Mouse (Mus musculus) cerebellum, adult 2 months (tissue): ENCODE results near the gene Csnk2b. TPM values are rescaled to one million over a fixed set of nuclear protein-coding genes. Genes with fewer than 3 reads are reported as not detected.

Experiments
- DNase-seq, 2 experiments: peaks; one replicate each; pipeline ENCODE4 v3.0.0; 2021
- H3K27ac ChIP-seq: fragments of 200-500 bp; 2 replicates; pipeline ENCODE4 v1.5.1; 2012; ENCODE audit warnings: low read length, control low read depth, inconsistent platforms; ENCODE audit not compliant: insufficient read depth
- H3K27me3 ChIP-seq: fragments of 200-500 bp; 2 replicates; pipeline ENCODE4 v1.6.1; 2012; ENCODE audit warnings: inconsistent platforms, mild to moderate bottlenecking, low read length, moderate library complexity; ENCODE audit not compliant: control insufficient read depth, insufficient read depth
- H3K4me1 ChIP-seq: fragments of 200-500 bp; 2 replicates; pipeline ENCODE4 v1.6.1; 2011; ENCODE audit warnings: low read length; ENCODE audit not compliant: control insufficient read depth, insufficient read depth
- H3K4me3 ChIP-seq: fragments of 200-500 bp; replicated peaks from 2 replicates; pipeline ENCODE3; 2011; ENCODE audit warnings: mild to moderate bottlenecking, low read depth, low read length, control low read depth; ENCODE audit not compliant: insufficient read depth
- CTCF ChIP-seq: fragments of 200-500 bp; IDR thresholded peaks from 2 replicates; pipeline ENCODE4 v1.5.1; 2011; ENCODE audit warnings: low read depth, mild to moderate bottlenecking, control low read depth, low read length, moderate library complexity, borderline replicate concordance; ENCODE audit not compliant: insufficient read depth
- POLR2A ChIP-seq: fragments of 200-500 bp; IDR thresholded peaks from 2 replicates; pipeline ENCODE4 v1.6.1; 2011; ENCODE audit warnings: low read length, control low read depth, borderline replicate concordance; ENCODE audit not compliant: insufficient read depth
- WGBS: fragments of 180-500 bp; shearing (Covaris S2); methylation state at CpG from one replicate; pipeline ENCODE4 v1.1.7; 2018; 5-methylcytosine and 5-hydroxymethylcytosine counted together
- polyA plus RNA-seq: library from polyadenylated mRNA; depleted of rRNA; stranded (reverse); fragments of >200 nt; gene quantifications from 2 replicates; pipeline ENCODE4 v1.2.3, GENCODE M21; 2012

The Csnk2b gene
- polyA plus RNA-seq, 1 experiment = 231 TPM

GRCm38 (mm10) chr17:35147348-35147747 is 25.5 kb upstream of the Csnk2b start:
- H3K4me3 ChIP-seq = no peak overlapping the region
- 60% methylated on average over 3 of the region's 3 CpGs for WGBS
- DNase-seq = no peak
- no peaks in the 10 kb centered on the region for H3K4me1 ChIP-seq
- TF ChIP-seq CTCF = no peak
- TF ChIP-seq POLR2A = no peak
- H3K27ac ChIP-seq = no peak overlapping the region
- H3K27me3 ChIP-seq = no peaks in the 10 kb centered on the region

- DNase-seq = no peak
- Histone ChIP-seq H3K4me1 (no peaks in the 10 kb centered on the region), H3K27me3 (no peaks in the 10 kb centered on the region), H3K4me3 (no peak overlapping the region), H3K27ac (no peak overlapping the region)
- TF ChIP-seq POLR2A (no peak), CTCF (no peak)
- 74% methylated on average over 5 of the region's 5 CpGs for WGBS
Measured at GRCm38 (mm10) chr17:35146139-35146538, 24.3 kb upstream of the Csnk2b start.

GRCm38 (mm10) chr17:35141971-35142370 is 20.1 kb upstream of the Csnk2b start:
- DNase-seq = no peak
- WGBS = 70% methylated on average over 6 of the region's 6 CpGs
- Histone ChIP-seq H3K4me3 (no peak overlapping the region), H3K27me3 (no peaks in the 10 kb centered on the region), H3K4me1 (peaks cover 4% of the 10 kb centered on the region; the same call in 1 of the 2 replicates), H3K27ac (no peak overlapping the region)
- no peak for TF ChIP-seq POLR2A
- no peak for TF ChIP-seq CTCF

GRCm38 (mm10) chr17:35140490-35140996 is 18.7 kb upstream of the Csnk2b start:
- Histone ChIP-seq H3K27me3 (no peaks in the 10 kb centered on the region), H3K27ac (no peak overlapping the region), H3K4me3 (no peak overlapping the region), H3K4me1 (peaks cover 4% of the 10 kb centered on the region; the same call in 1 of the 2 replicates)
- TF ChIP-seq POLR2A (no peak), CTCF (no peak)
- DNase-seq = no peak
- 71% methylated on average over 16 of the region's 16 CpGs for WGBS

GRCm38 (mm10) chr17:35139269-35139668 is 17.4 kb upstream of the Csnk2b start:
- Histone ChIP-seq H3K27ac (no peak overlapping the region), H3K4me3 (no peak overlapping the region), H3K27me3 (no peaks in the 10 kb centered on the region), H3K4me1 (peaks cover 4% of the 10 kb centered on the region; the same call in 1 of the 2 replicates)
- DNase-seq = no peak
- 78% methylated on average over 3 of the region's 3 CpGs for WGBS
- TF ChIP-seq POLR2A = no peak

GRCm38 (mm10) chr17:35135591-35136320 is 13.9 kb upstream of the Csnk2b start:
- WGBS = under 1% methylated on average over 43 of the region's 43 CpGs
- Histone ChIP-seq H3K27me3 (no peaks in the 10 kb centered on the region), H3K4me3 (peak overlapping the region; percentile 91), H3K27ac (peak overlapping the region; percentile 96), H3K4me1 (peaks cover 4% of the 10 kb centered on the region; the same call in 1 of the 2 replicates)
- no peak for DNase-seq
- TF ChIP-seq CTCF (no peak), POLR2A (no peak)

- Histone ChIP-seq H3K27me3 (no peaks in the 10 kb centered on the region), H3K4me1 (peaks cover 4% of the 10 kb centered on the region; the same call in 1 of the 2 replicates), H3K27ac (peak within 1 kb of the TSS; percentile 96), H3K4me3 (peak within 1 kb of the TSS; percentile 91)
- DNase-seq = peak; percentile 93 to 98
- under 1% methylated on average over 66 of the region's 66 CpGs for WGBS
- TF ChIP-seq CTCF = no peak
- peak; percentile 70 for TF ChIP-seq POLR2A
Measured at GRCm38 (mm10) chr17:35134801-35135590, 13.1 kb upstream of the Csnk2b start, which contains the start of gene Bag6. TSS of gene Bag6 (plus strand) at chr17:35135178.
